Mouse (Mus musculus) small intestine, adult 2 months (tissue): ENCODE results near the gene Mras.

Source experiments
- CTCF ChIP-seq: fragments of 200-500 bp; IDR thresholded peaks from 2 replicates; pipeline ENCODE4 v1.5.1; 2012; ENCODE audit warnings: low read depth, mild to moderate bottlenecking, control low read depth, inconsistent platforms, low read length, moderate library complexity, mixed read lengths; ENCODE audit not compliant: insufficient replicate concordance, insufficient read length; ENCODE audit errors: extremely low read depth
- POLR2A ChIP-seq: fragments of 200-500 bp; IDR thresholded peaks from 2 replicates; pipeline ENCODE4 v1.6.1; 2012; ENCODE audit warnings: low read depth, mild to moderate bottlenecking, control low read depth, inconsistent platforms, low read length, moderate library complexity

DNA sequence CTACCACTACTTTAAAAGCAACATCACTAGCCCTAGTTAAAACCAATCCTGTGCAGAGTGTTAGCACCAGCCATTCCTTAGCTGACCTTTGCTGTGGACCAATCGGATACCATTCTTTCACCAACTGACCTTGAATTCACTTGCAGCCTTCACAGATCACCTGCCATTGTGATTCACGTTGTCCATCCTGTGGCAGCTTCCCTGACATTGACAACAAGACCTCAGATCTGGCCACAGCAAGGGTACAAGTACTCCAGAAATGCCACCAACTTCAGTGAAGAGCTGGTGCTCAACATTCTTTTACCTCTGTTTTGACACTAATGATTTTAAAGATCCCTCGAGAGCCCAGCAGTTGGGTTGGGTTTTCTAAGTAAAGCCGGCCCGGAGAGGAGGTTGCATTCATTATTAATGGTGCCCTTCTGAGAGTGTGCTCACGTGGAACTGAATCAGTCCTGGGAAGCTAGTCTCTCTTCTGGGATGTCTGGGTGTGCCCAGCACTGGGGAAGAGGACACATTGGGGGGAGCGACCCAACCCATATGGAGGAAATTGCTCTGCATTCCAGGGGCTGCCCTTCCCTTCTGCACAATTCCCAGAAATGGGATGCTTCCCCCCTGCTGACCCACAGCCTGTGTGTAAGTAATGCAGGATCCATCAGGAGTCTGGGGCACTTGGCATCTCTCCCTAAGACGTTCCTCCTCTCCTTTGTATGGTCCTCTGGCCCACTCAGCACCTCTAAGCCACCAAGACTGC lies 17.1 kb downstream of the Mras start:
- TF ChIP-seq CTCF: no peak
- TF ChIP-seq POLR2A: no peak
